Mouse (Mus musculus) midbrain, embryonic 11.5 days (tissue): Measurements from ENCODE around the gene Olig2. TPM values are rescaled to one million over a fixed set of nuclear protein-coding genes. Genes with fewer than 3 reads are reported as not detected.
A peak's percentile ranks its signal among the peaks of the same experiment; 100 is the strongest.

Experiments used
- ATAC-seq: fragments of 200-750 bp; cut with Nextera tagmentation; 2 replicates; pipeline ENCODE4 v1.8.0; 2017; ENCODE audit warnings: moderate TSS enrichment, moderate library complexity; ENCODE audit not compliant: low FRiP score
- DNase-seq: peaks from one replicate; pipeline ENCODE4 v3.0.0; 2015; ENCODE audit warnings: low spot score; ENCODE audit errors: missing footprints
- H3K27ac ChIP-seq: fragments of 300-500 bp; sonication (generic); 2 replicates; pipeline ENCODE4 v1.5.1; 2014; ENCODE audit warnings: low read depth, low read length
- H3K27me3 ChIP-seq: fragments of 300-500 bp; sonication (generic); 2 replicates; pipeline ENCODE4 v1.6.1; 2014; ENCODE audit warnings: mild to moderate bottlenecking, low read length, moderate library complexity, mixed read lengths; ENCODE audit not compliant: control insufficient read depth, insufficient read depth
- H3K36me3 ChIP-seq: fragments of 300-500 bp; sonication (generic); 2 replicates; pipeline ENCODE4 v1.6.1; 2014; ENCODE audit warnings: mild to moderate bottlenecking, low read length, moderate library complexity, mixed read lengths; ENCODE audit not compliant: control insufficient read depth, insufficient read depth
- H3K4me1 ChIP-seq: fragments of 300-500 bp; sonication (generic); 2 replicates; pipeline ENCODE4 v1.6.1; 2014; ENCODE audit warnings: low read length; ENCODE audit not compliant: control insufficient read depth, insufficient read depth
- H3K4me2 ChIP-seq: fragments of 300-500 bp; sonication (generic); 2 replicates; pipeline ENCODE4 v1.6.1; 2014; ENCODE audit warnings: mild to moderate bottlenecking, moderate library complexity
- H3K4me3 ChIP-seq: fragments of 300-500 bp; sonication (generic); 2 replicates; pipeline ENCODE4 v1.5.1; 2014; ENCODE audit warnings: low read depth, low read length
- H3K9ac ChIP-seq: fragments of 300-500 bp; sonication (generic); 2 replicates; pipeline ENCODE4 v1.6.1; 2014; ENCODE audit warnings: low read length
- H3K9me3 ChIP-seq: fragments of 300-500 bp; sonication (generic); 2 replicates; pipeline ENCODE4 v1.6.1; 2016; ENCODE audit warnings: low read length; ENCODE audit not compliant: control insufficient read depth
- WGBS: fragments of 180-500 bp; shearing (Covaris S2); extraction: QIAGEN DNeasy Blood & Tissue Kit; methylation state at CpG from one replicate; pipeline ENCODE4 v1.1.7; 2014; 5-methylcytosine and 5-hydroxymethylcytosine counted together
- polyA plus RNA-seq: library from polyadenylated mRNA; unstranded; fragments of >200 nt; fragmentation: Nextera tagmentation; extraction: Ambion mirVana; gene quantifications from 2 replicates; pipeline ENCODE4 v1.2.1, GENCODE M21; 2014

Gene Olig2
- polyA plus RNA-seq, 1 experiment from 2014 or later: 6.8 TPM

DNA sequence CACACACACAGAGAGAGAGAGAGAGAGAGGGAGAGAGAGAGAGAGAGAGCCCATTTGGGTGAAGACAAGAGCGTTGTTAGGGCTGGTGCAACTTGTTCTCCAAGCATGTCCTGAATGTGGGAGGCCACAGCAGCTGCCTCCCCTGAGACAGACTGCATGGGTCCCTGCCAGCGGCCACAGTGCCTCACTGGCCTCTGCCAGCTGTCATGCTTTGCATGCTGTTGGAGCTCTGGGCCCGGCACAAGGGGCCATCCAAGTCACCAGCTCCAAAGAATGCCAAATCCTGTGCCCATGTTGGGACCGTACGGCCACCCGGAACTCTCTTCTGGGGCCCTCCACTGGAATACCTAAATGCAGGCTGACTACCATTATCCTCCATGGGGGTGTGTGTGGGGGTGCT is 40.7 kb downstream of the Olig2 start:
- ATAC-seq (no peak), DNase-seq (no peak)
- no peak overlapping the region for H3K9ac ChIP-seq

DNA sequence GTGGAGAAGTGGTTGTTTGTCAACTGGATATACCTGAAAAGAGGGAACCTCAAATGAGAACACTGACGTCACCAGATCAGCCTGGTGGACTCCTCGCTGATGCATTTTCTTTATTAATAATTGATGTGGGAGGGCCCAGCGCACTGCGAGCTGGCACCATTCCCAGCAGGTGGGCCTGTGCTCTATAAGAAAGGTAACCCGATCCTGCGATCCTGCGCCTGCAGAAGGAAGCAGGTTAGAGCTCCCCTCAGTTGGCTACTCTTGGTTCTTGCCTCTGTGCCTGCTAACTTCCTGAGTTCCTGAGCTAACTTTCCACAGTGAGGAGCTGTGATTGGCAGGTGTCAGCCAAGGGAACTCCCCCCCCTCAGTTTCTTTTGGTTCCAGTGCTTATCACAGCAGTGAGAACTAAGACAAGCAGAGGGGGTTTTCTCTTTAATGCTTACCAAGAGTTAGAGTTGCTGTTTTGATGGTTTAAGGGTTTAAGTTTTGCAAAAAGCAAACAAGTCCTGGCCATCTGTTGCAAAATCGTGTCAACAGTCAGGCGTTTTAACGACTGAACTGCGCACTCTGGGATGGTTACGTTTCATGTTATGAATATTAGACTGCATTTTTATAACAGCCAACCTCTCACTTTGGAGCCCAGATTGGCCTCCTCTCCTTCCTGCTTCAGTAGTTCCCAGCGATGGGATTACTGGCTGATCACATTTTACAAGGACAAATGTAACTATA is 43.6 kb downstream of the Olig2 start:
- Histone ChIP-seq H3K4me2 (peak overlapping the region; percentile 56), H3K4me1 (peaks cover 11% of the 10 kb centered on the region), H3K9me3 (no peaks in the 10 kb centered on the region), H3K36me3 (no peaks in the 10 kb centered on the region), H3K27me3 (peaks cover 79% of the 10 kb centered on the region), H3K4me3 (no peak overlapping the region), H3K9ac (no peak overlapping the region), H3K27ac (no peak overlapping the region)
- 6% methylated on average over 13 of the region's 13 CpGs for WGBS
- ATAC-seq (no peak), DNase-seq (no peak)

More for the DNA sequence above, 40.7 kb downstream of the Olig2 start:
- no peak overlapping the region for H3K27ac ChIP-seq
- WGBS: 85% methylated on average over 6 of the region's 6 CpGs
- H3K9me3 ChIP-seq: no peaks in the 10 kb centered on the region
- H3K27me3 ChIP-seq: peaks cover 51% of the 10 kb centered on the region
- H3K4me3 ChIP-seq: no peak overlapping the region
- peaks cover 13% of the 10 kb centered on the region for H3K4me1 ChIP-seq
- H3K4me2 ChIP-seq: no peak overlapping the region
- no peaks in the 10 kb centered on the region for H3K36me3 ChIP-seq

DNA sequence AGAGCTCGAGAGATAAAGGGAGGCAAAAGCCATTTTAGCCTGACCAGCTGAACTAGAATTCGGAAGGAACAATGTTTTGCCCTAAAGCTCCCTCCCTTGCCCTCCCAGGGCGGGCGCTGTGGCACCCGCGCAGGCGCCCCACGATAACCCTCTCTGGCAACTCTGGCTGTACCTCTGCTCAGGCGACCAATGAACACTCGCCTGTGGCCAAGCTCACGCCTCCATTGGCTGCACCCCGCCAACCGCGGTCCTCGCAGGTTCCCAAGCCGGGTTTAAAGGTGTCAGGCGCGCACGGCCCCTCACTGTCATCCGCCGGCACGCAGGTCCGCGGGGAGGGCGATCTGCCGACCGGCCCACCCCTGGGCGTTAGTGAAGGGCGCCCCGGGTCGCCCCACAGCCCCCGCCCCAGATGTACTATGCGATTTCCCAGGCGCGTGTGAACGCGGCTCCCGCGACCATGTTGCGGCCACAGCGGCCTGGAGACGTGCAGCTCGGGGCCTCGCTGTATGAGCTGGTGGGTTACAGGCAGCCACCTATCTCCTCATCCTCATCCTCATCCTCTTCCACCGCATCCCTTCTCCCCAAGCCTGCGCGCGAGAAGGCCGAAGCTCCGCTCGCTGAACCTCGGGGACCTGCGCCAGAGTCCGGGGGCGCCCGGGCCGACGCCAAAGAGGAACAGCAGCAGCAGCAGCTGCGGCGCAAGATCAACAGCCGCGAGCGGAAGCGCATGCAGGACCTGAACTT is 44.4 kb downstream of the Olig2 start, which contains the start of gene Olig1:
Gene Olig1 (plus strand): TSS at position 305 of the 744 bp plus-strand sequence.
- H3K4me1 ChIP-seq: peaks cover 11% of the 10 kb centered on the region
- no peak within 1 kb of the TSS for H3K27ac ChIP-seq
- under 1% methylated on average over 64 of the region's 64 CpGs for WGBS
- H3K9ac ChIP-seq: no peak within 1 kb of the TSS
- no peaks in the 10 kb centered on the region for H3K36me3 ChIP-seq
- peak within 1 kb of the TSS; percentile 56 for H3K4me2 ChIP-seq
- peak; percentile 96 for DNase-seq
- H3K9me3 ChIP-seq: no peaks in the 10 kb centered on the region
- peaks cover 86% of the 10 kb centered on the region for H3K27me3 ChIP-seq
- H3K4me3 ChIP-seq: peak within 1 kb of the TSS; percentile 34
- ATAC-seq: peak; percentile 93

DNA sequence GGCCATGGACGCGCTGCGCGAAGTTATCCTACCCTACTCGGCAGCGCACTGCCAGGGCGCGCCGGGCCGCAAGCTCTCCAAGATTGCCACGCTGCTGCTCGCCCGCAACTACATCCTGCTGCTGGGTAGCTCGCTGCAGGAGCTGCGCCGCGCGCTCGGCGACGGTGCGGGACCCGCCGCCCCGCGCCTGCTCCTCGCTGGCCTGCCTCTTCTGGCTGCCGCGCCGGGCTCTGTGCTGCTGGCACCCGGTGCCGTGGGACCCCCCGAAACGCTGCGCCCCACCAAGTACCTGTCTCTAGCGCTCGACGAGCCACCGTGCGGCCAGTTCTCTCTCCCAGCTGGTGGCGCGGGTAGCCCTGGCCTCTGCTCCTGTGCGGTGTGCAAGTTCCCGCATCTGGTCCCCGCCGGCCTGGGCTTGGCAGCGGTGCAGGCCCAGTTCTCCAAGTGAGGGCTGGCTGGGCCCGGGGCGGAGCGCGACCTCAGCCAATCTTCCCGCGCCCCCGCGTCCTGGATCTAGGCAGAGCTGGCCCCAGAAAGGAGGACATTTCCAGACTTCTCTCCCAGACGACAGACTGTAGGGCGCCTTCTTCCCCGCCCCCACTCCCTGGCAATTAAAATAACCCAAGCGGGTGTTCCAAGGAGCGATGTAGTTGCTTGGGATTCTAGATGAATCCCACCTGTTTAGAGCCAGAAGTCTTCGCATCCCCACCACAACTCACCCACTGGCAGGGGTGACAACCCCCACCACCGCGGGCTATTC is 45.1 kb downstream of the Olig2 start:
- Histone ChIP-seq H3K27ac (no peak overlapping the region), H3K4me1 (peaks cover 11% of the 10 kb centered on the region), H3K9ac (no peak overlapping the region), H3K4me2 (peak overlapping the region; percentile 56), H3K36me3 (no peaks in the 10 kb centered on the region), H3K4me3 (peak overlapping the region; percentile 34), H3K27me3 (peaks cover 86% of the 10 kb centered on the region), H3K9me3 (no peaks in the 10 kb centered on the region)
- DNase-seq (peak; percentile 92), ATAC-seq (0 out of 2 replicates have a peak, but pooled peaks have one; percentile 13)
- WGBS: under 1% methylated on average over 63 of the region's 63 CpGs

DNA sequence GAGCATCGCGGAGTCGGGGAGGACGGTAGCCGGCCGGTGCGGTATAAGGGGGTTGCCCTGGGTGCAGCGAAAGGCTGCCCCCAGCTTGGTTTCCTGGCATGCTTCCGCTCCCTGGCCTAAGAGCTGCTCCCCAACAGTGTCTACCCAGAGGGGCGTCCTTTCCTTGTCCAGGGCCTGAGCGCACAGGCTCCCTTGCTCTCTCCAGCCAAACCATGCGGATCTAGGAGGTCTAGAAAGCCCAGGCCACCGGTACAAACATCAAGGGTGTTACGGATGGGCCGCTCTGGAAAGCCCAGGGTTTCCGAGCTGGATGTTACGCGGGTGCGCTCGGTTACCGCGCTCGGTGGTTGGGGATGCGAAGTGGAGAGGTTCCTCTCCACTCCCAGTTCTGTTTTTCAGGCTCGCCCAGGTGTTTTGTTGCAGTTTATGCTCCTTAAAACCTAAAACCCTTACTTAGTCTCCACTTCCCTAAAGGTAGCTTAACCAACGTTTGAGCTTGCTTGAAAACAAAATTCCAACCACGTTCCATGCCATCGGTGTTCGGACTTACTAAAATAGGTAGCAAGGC is 45.8 kb downstream of the Olig2 start:
- peaks cover 84% of the 10 kb centered on the region for H3K27me3 ChIP-seq
- H3K27ac ChIP-seq: no peak overlapping the region
- no peaks in the 10 kb centered on the region for H3K36me3 ChIP-seq
- no peak overlapping the region for H3K9ac ChIP-seq
- H3K4me2 ChIP-seq: peak overlapping the region; percentile 56
- H3K4me3 ChIP-seq: peak overlapping the region; percentile 34
- peaks cover 11% of the 10 kb centered on the region for H3K4me1 ChIP-seq
- under 1% methylated on average over 28 of the region's 29 CpGs for WGBS
- DNase-seq: peak; percentile 93
- 0 out of 2 replicates have a peak, but pooled peaks have one; percentile 17 for ATAC-seq
- no peaks in the 10 kb centered on the region for H3K9me3 ChIP-seq

DNA sequence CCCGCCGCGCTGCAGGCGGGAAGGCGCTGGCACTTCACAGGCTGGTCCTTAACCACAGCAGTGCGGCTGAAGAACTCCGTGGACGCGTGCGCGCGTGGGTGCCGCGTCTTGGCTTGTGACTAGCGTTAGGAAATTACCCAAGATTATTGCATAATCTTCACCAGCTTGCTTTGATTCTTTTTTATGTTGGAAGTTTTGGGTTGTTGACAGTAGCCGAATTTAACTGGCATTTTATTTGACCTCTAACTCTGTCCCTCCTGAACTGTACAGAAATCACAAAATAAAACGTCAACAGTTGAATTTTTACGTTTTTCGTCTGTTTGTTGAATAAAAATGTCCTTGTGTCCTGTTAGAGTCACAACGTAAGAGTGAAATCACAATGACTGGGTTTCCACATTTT is 46.4 kb downstream of the Olig2 start:
- Histone ChIP-seq H3K4me3 (no peak overlapping the region), H3K4me1 (peaks cover 11% of the 10 kb centered on the region), H3K27ac (no peak overlapping the region), H3K27me3 (peaks cover 79% of the 10 kb centered on the region), H3K36me3 (no peaks in the 10 kb centered on the region), H3K4me2 (no peak overlapping the region), H3K9me3 (no peaks in the 10 kb centered on the region), H3K9ac (no peak overlapping the region)
- DNase-seq (peak; percentile 91), ATAC-seq (no peak)
- 2% methylated on average over 20 of the region's 20 CpGs for WGBS

Other genes starting within 250 kb of the Olig2 start
- gene Synj1, start 214.1 kb upstream of the Olig2 start, polyA plus RNA-seq: 23.3 and 27.0 TPM in 2 replicates
- 86.4 and 97.2 TPM in 2 replicates for gene Paxbp1, start 180.9 kb upstream of the Olig2 start, polyA plus RNA-seq
- gene 4932438H23Rik, start 130.3 kb upstream of the Olig2 start, polyA plus RNA-seq: 0.26 TPM in 1 of 2 replicates, not detected in the other
- gene Olig1, start 44.3 kb downstream of the Olig2 start, polyA plus RNA-seq: 2.8 and 3.2 TPM in 2 replicates
- 32.6 and 32.7 TPM in 2 replicates for gene Ifnar2, start 147.3 kb downstream of the Olig2 start, polyA plus RNA-seq
- not detected in 2 replicates for gene Gm21970, start 166.3 kb downstream of the Olig2 start, polyA plus RNA-seq
- 8.1 and 8.5 TPM in 2 replicates for gene Il10rb, start 180.7 kb downstream of the Olig2 start, polyA plus RNA-seq